In genomic region chr16:76441803-76442448, GRCm38 (mm10) we compare ENCODE assay signal across 15 mouse cellular contexts.
DNase-seq lines count a peak whose midpoint lies in the region; ATAC-seq and TF ChIP-seq lines count a peak whose summit lies in the region.
"Had no signal": no experiment of that assay in that cellular context is flagged by ENCODE, and none has a peak within 500 bp of the region (broad histone marks: within the 10 kb centered on the region; RNA-seq: fewer than 3 reads in every experiment).

No protein-coding gene starts in this region.

- no peak overlapping the region for H3ac ChIP-seq in myocyte (ENCODE audit: control insufficient read depth, insufficient read length)

- no peaks in the 10 kb centered on the region for H3K79me2 ChIP-seq in myocyte (ENCODE audit: control insufficient read depth, insufficient read depth)

- H3K4me2 ChIP-seq in lung, embryonic 14.5 days = no peak overlapping the region
- no peak overlapping the region; the same call in 1 of the 2 replicates for H3K4me2 ChIP-seq in liver, embryonic 11.5 days
- no peak overlapping the region for H3K4me2 ChIP-seq in myocyte (ENCODE audit: low read depth)
- no peak overlapping the region for H3K4me2 ChIP-seq in heart, embryonic 11.5 days
- H3K4me2 ChIP-seq: neural tube, embryonic 15.5 days had no signal

- DNase-seq in lung, embryonic 14.5 days = peak; percentile 16
- DNase-seq in lung, postnatal 14 days = no peak
- peak; percentile 37 for DNase-seq in liver, embryonic 11.5 days (ENCODE audit: low spot score)
- no peak for DNase-seq in urinary bladder, adult 18-20 months (ENCODE audit: low spot score in 2 of 2)
- DNase-seq in layer of hippocampus, postnatal 36 days = no peak
- DNase-seq: B cell, adult 2 months; cerebellum, adult 18-20 months; forebrain, postnatal 0 days; gastrocnemius, postnatal 10 days; kidney, postnatal 14 days had no signal

- H3K27ac ChIP-seq in lung, embryonic 14.5 days (ENCODE audit: low read depth) = no peak overlapping the region
- H3K27ac ChIP-seq in liver, embryonic 11.5 days (ENCODE audit: low read depth, low read length) = no peak overlapping the region
- H3K27ac ChIP-seq in heart, embryonic 11.5 days (ENCODE audit: low read depth, low read length) = no peak overlapping the region
- H3K27ac ChIP-seq: hindbrain, postnatal 0 days; neural tube, embryonic 15.5 days had no signal

- H3K36me3 ChIP-seq in lung, embryonic 14.5 days (ENCODE audit: insufficient read depth) = no peaks in the 10 kb centered on the region
- no peaks in the 10 kb centered on the region for H3K36me3 ChIP-seq in liver, embryonic 11.5 days (ENCODE audit: control insufficient read depth, insufficient read depth, low read length)
- H3K36me3 ChIP-seq in myocyte (ENCODE audit: control insufficient read depth, insufficient read depth) = no peaks in the 10 kb centered on the region
- H3K36me3 ChIP-seq in heart, embryonic 11.5 days (ENCODE audit: control insufficient read depth, insufficient read depth, low read length) = no peaks in the 10 kb centered on the region
- H3K36me3 ChIP-seq: neural tube, embryonic 15.5 days had no signal

- 43% methylated on average over 5 of the region's 5 CpGs for WGBS in lung, embryonic 14.5 days
- WGBS in liver, embryonic 11.5 days = 32% methylated on average over 5 of the region's 5 CpGs
- WGBS in heart, embryonic 11.5 days (ENCODE audit: insufficient replicate concordance) = 54% methylated on average over 5 of the region's 5 CpGs

- H3K9me3 ChIP-seq in lung, embryonic 14.5 days (ENCODE audit: low read depth, low read length) = no peaks in the 10 kb centered on the region
- no peaks in the 10 kb centered on the region for H3K9me3 ChIP-seq in liver, embryonic 11.5 days (ENCODE audit: control insufficient read depth, low read length)
- H3K9me3 ChIP-seq in heart, embryonic 11.5 days (replicated peaks; ENCODE audit: control insufficient read depth, low read length) = no peaks in the 10 kb centered on the region
- H3K9me3 ChIP-seq: neural tube, embryonic 15.5 days had no signal

- peak; percentile 60; the same call in 1 of the 2 replicates for ATAC-seq in lung, embryonic 14.5 days (ENCODE audit: insufficient read depth)
- peak; percentile 67 for ATAC-seq in common myeloid progenitor, adult 5-6 weeks (replicated peaks; ENCODE audit: low read depth, poor library complexity, severe bottlenecking)
- ATAC-seq in liver, embryonic 11.5 days (replicated peaks; ENCODE audit: low FRiP score) = peak; percentile 78
- ATAC-seq in heart, embryonic 11.5 days (replicated peaks; ENCODE audit: insufficient number of reproducible peaks, low FRiP score, low TSS enrichment) = no peak
- ATAC-seq: forebrain, postnatal 0 days; hindbrain, postnatal 0 days had no signal

- no peaks in the 10 kb centered on the region for H3K27me3 ChIP-seq in lung, embryonic 14.5 days (ENCODE audit: insufficient read depth, low read length)
- no peaks in the 10 kb centered on the region for H3K27me3 ChIP-seq in liver, embryonic 11.5 days (replicated peaks; ENCODE audit: control insufficient read depth, insufficient read depth, low read length)
- no peaks in the 10 kb centered on the region for H3K27me3 ChIP-seq in myocyte (ENCODE audit: control insufficient read depth, insufficient read depth, insufficient read length)
- no peaks in the 10 kb centered on the region for H3K27me3 ChIP-seq in heart, embryonic 11.5 days (ENCODE audit: control insufficient read depth, insufficient read depth, low read length)
- H3K27me3 ChIP-seq: neural tube, embryonic 15.5 days had no signal

- no peak for TF ChIP-seq CTCF in lung, embryonic 14.5 days (IDR thresholded peaks at IDR 0.05; ENCODE audit: low read depth)

- TF ChIP-seq POLR2A in myocyte (IDR thresholded peaks at IDR 0.05; ENCODE audit: insufficient read length, low read depth) = no peak

- no peak overlapping the region for H3K4me3 ChIP-seq in lung, embryonic 14.5 days (ENCODE audit: low read depth, low read length)
- H3K4me3 ChIP-seq in liver, embryonic 11.5 days (ENCODE audit: low read depth, low read length) = no peak overlapping the region
- no peak overlapping the region for H3K4me3 ChIP-seq in myocyte
- H3K4me3 ChIP-seq in heart, embryonic 11.5 days (ENCODE audit: low read depth, low read length) = no peak overlapping the region
- H3K4me3 ChIP-seq: neural tube, embryonic 15.5 days had no signal

- no peak overlapping the region for H3K9ac ChIP-seq in lung, embryonic 14.5 days
- no peak overlapping the region for H3K9ac ChIP-seq in liver, embryonic 11.5 days (ENCODE audit: low read depth, low read length)
- H3K9ac ChIP-seq in heart, embryonic 11.5 days (ENCODE audit: low read depth, low read length) = no peak overlapping the region
- H3K9ac ChIP-seq: forebrain, postnatal 0 days; neural tube, embryonic 15.5 days had no signal

- H3K4me1 ChIP-seq in lung, embryonic 14.5 days (ENCODE audit: insufficient read depth) = no peaks in the 10 kb centered on the region
- H3K4me1 ChIP-seq in liver, embryonic 11.5 days (replicated peaks; ENCODE audit: control insufficient read depth, insufficient read depth, low read length) = peaks cover 7% of the 10 kb centered on the region; the same call in 1 of the 2 replicates
- peaks cover 4% of the 10 kb centered on the region; the same call in 1 of the 2 replicates for H3K4me1 ChIP-seq in heart, embryonic 11.5 days (ENCODE audit: control insufficient read depth, insufficient read depth, low read length)
- H3K4me1 ChIP-seq: neural tube, embryonic 15.5 days had no signal

TF ChIP-seq in myocyte, 11 proteins besides CTCF, POLR2A, EP300 and RAD21:
- TF ChIP-seq TCF12 (IDR thresholded peaks at IDR 0.05; ENCODE audit: insufficient read depth, poor library complexity, severe bottlenecking) = no peak
- TF ChIP-seq POLR2AphosphoS2 (IDR thresholded peaks at IDR 0.05; ENCODE audit: insufficient read length, low read depth) = no peak
- no peak for TF ChIP-seq TCF3 (IDR thresholded peaks at IDR 0.05; ENCODE audit: insufficient read length, low read depth)
- TF ChIP-seq CEBPB (IDR thresholded peaks at IDR 0.05; ENCODE audit: insufficient read depth, poor library complexity, severe bottlenecking) = 0 out of 2 replicates have a peak, but pooled peaks have one; percentile 25
- no peak for TF ChIP-seq USF1 (IDR thresholded peaks at IDR 0.05; ENCODE audit: low read depth)
- TF ChIP-seq SRF (IDR thresholded peaks at IDR 0.05; ENCODE audit: control insufficient read depth, insufficient read length, low read depth) = no peak
- no peak for TF ChIP-seq E2F4 (IDR thresholded peaks at IDR 0.05; ENCODE audit: insufficient read depth)
- TF ChIP-seq MYOG (IDR thresholded peaks at IDR 0.05; ENCODE audit: control insufficient read depth in 1 of 3, insufficient read depth in 1 of 3, insufficient read length in 2 of 3, low read depth in 2 of 3) = peak in 2 of 3 experiments; percentile 1 to 27
- no peak for TF ChIP-seq MAX (IDR thresholded peaks at IDR 0.05; ENCODE audit: low read depth)
- TF ChIP-seq REST (IDR thresholded peaks at IDR 0.05; ENCODE audit: insufficient read depth, insufficient read length) = no peak
- TF ChIP-seq MYOD1 (IDR thresholded peaks at IDR 0.05; ENCODE audit: control insufficient read depth in 1 of 3, insufficient read length in 2 of 3, low read depth in 2 of 3) = peak in 1 of 3 experiments; percentile 56

Comparison
In these comparisons a context has a peak if more than half of its experiments do, and no peak if none do; other contexts are left out.
1. DNase-seq: peak in lung, embryonic 14.5 days (single experiment) and liver, embryonic 11.5 days (single experiment); none in lung, postnatal 14 days (single experiment), urinary bladder, adult 18-20 months (0 of 2) and layer of hippocampus, postnatal 36 days (0 of 2).